Mouse (Mus musculus) left cerebral cortex, adult 18-20 months (tissue): ENCODE results near the gene Olfr370. TPM values are rescaled to one million over a fixed set of nuclear protein-coding genes. Genes with fewer than 3 reads are reported as not detected.

Experiments
- DNase-seq, 2 experiments: peaks; one replicate each; pipeline ENCODE4 v3.0.0; 2021 to 2022; ENCODE audit warnings: low spot score in 2 of 2, mixed read lengths in 1 of 2
- total RNA-seq, 2 experiments: library from RNA; stranded (reverse); gene quantifications; 2 replicates each; pipeline ENCODE4 v1.2.3; 2021

Olfr370 gene
- total RNA-seq, 2 experiments from 2014 or later: not detected

DNA sequence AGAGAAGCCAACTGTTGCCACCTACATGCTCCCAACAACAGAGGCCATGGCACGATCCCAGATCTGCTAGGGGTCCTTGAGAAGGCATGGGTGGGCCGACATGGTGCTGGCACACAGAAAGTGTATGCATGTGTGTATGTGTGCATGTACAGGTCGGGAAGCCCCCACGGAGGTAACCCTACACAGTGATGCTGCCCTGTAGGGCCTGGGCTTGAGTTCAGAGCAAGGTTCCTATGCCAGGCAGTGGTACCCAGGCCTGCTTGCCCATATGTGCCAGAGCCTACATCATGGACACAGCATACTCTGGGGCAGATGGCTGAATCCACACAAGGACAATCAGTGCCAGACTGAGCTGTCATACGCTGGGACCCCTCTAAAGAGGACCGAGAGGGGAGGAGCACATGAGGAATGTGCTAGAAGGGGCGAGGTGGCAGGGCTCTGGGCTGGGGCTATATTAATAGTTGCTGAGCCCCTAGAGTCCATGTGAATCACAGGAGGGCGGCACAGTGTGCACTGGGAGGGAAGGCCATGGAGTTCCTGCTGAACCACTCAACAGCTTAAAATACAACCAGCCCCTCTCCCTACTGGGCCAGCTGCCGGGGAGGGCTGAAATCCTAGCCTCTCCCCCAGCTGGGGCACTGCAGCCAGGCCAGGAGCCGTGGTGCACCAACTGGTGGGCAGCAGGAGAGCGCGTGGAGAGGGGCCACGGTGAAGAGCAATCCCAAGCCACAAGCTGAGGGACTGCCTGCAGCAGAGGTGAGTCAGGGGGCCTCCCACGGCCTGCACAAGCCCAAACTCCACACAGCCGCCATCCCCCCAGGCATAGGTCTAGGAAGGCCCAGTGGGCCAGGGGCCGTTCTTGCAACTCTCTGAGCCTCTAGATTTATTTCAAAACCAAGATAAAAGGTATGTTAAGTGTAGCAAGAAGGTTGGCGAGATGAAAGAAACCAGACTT is 40.3 kb downstream of the Olfr370 start:
- DNase-seq: peak in 1 of 2 experiments; percentile 3

DNA sequence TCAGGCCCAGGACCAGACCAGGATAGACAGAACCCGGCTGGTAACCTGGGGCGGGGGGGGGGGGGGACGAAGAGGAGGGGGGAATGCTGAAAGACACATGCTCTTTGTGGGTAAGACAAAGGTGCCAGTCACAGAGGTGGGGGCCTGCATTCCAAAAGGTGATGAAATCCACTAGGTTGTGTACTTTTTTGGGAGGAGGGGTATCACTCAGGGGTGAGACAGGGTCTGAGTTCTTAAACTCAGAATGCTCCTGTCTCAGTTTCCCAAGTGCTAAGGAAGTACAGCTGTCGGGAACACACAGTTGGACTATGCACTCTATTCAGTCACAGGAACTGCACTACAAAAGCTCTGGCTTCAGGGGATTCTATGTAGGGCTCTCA is 40.9 kb downstream of the Olfr370 start:
- DNase-seq: peak in 1 of 2 experiments; percentile 1

DNA sequence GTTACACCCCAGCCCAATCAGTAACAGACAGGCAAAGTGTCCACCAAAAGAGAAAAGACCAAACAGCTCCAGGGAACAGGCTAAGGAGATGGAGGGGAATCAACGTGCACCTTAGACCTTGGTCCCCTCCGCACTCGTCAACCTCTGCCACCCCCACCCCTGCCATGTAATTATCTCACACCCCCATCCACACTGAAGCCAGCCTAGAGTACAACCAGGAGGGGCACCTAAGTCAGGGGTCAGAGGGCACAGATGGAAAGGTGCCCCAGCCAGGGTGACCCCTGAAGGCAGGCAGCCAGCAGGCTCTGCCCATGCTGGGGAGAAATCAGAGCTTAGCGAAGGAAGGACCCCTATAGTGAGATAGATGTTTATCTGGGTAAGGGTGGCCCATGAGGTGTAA is 41.3 kb downstream of the Olfr370 start:
- peak in 1 of 2 experiments; percentile 1 for DNase-seq

DNA sequence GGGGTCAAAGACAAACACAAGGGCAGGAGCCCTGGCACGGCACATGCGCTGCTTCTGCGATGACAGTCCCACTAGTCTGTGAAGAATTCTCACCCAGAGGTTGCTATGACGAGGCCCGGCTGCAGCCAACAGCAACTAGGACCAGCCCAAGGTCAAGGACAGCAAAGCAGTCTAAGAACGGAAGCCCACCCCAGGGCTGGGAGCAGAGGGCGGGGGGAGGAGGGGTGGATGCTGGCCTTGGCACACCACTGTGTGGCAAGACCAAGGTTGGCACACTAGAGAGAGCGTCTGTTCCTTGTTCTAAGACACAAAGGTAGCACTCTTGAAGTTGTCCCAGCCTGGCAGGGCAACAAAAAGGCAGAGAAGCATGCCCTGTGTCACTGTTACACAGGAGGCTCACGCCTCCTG is 41.8 kb downstream of the Olfr370 start:
- peak in 1 of 2 experiments; percentile 9 for DNase-seq

DNA sequence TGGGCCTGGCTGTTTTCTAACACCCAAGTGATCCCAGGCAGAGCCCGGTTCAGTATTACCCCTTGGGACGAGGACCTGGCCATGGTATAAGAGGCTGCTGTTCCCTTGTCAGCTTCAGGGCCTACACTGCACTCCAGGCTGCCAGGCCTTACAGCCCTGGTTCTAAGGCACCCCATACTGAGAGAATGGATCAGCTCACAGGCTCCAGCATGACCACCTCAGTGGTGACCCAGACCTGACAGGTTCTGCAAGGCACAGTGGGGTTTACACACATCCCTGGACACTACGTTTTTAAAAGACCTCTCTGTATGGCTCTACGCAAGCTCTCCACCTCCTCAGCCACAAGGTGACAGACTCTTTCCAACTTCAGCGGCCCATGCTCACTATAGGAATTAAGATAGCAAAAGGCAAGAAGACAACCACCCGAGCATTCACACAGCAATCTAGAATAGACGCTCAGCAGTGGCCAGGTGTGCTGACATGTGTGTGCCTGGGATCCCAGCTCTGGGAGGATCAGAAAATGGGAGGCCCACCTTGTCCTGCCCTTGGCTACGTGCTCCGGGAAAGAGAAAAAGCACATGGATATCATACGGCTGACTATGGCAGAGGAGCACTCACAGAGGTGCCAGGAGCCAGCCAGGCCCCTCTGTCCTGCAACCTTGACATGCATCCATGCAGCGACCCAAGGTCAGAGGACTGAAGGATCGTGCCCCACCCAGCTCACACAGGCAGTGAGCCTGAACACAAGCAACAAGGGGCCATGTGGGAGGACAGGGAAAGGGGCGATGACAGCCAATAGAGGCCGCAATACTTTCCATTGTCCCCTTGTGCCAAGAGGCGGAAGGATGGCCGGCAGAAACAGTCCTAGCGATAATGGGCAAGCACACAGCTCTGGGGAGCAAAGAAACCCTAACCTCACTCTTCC is 42.8 kb downstream of the Olfr370 start:
- DNase-seq: peak in 1 of 2 experiments; percentile 4

DNA sequence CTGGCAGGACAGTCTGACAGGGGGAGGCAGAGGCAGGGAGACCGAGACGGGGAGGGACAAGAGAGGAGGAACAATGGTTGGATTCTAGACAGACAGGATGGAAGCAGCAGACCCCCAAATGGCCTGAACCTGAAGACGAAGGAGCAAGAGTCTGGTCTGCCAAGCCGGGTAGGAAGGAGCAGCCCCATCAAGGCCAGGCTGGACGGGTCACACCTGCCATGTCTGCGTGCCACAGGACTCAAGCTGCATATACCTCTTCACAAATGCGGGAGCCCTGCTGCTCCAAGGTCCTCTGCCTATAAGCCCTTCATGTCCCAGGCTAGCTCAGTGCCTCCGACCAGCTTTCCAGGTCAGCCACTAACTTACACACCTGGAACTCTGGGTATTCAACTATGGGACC is 44.1 kb downstream of the Olfr370 start:
- no peak for DNase-seq

DNA sequence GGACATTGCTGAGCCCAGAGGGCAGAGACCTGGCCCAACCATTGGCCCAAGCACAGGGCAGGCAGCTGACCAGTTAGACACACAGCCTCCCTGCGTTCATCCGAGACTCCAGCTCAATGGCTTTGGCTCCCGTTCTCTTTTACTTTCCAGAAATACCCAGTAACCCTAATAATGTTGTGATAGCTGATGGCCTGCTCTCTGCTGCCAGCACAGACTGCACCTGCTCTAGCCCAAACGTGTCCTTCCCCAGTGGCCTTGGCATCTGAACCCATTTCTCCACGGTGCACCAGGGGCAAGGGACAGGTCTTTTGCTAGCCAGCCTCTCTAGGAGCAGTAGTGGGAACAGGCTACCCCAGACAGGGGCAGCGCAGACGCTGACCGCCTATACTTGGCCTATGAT is 45.2 kb downstream of the Olfr370 start:
- no peak for DNase-seq

DNA sequence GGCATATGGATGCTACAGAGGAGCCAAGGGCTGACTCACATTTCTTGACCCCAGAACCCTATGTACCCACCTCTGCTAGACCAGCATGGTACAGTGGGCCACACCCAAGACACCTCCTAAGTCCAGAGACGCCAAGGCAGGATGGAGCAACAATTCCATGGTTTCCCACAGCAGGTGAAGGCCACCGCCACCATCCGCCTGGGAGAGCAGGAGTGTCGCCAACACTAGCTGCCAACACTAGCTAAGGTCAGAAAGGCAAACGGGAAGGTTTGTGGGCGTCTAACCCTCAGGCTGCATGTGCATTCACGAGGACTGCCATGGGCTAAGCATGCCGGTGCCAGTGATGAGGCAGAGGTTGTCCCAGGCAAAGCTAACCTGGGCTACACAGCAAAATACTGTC is 46.6 kb downstream of the Olfr370 start:
- DNase-seq: peak in 1 of 2 experiments; percentile 1

DNA sequence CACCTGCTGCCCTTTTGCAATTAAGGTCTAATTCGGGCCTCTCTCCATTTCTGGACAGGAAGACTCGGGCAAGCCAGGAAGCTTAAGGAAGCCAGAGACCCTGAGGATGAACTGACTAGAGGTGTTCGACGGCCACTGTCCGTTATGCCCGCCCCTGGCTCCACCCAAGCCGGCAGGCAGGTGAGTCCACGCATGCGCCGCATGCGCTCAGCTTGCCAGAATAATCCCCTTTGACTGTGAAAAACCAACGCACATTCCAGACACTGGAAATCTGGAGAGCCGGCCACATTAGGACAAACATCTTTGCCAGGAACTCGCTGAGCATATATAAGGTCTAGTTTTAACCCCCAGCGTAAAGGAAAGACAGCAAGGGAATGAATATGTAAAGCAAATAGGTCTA is 47.7 kb downstream of the Olfr370 start:
- DNase-seq: no peak

DNA sequence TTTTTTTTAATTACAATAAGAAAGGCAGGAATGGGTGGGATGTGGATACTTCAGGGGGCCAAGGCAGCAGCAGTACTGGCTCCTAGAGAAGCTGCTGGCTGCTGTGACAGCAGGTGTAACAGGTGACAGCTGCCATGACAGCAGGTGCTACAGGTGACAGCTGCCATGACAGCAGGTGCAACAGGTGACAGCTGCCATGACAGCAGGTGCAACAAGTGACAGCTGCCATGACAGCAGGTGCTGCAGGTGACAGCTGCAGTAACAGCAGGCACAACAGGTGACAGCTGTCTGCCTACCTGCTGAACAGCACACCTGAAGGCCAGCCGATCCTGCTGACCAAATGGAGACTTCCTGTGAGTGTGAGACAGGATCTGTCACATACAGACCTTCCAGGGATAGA is 49.2 kb downstream of the Olfr370 start:
- no peak for DNase-seq

DNA sequence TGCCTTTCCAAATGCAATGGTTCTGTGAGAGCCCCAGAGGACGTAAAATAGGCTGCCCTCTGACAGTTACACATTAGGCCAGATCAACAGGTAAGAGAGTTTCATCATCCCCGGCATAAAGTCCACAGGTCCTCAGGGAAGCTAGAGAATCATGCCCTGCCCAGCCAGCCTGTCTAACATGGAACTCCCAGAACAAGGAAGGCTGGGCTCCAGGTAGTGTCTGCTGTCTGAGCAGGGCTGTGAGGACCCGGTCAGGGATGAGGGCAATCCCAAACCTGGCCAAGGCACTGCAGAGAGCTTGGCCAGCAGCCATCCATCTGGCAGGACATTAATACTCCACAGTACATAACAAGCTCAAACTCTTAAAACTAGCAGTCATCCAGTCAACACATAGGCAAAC is 49.8 kb downstream of the Olfr370 start:
- DNase-seq: no peak

DNA sequence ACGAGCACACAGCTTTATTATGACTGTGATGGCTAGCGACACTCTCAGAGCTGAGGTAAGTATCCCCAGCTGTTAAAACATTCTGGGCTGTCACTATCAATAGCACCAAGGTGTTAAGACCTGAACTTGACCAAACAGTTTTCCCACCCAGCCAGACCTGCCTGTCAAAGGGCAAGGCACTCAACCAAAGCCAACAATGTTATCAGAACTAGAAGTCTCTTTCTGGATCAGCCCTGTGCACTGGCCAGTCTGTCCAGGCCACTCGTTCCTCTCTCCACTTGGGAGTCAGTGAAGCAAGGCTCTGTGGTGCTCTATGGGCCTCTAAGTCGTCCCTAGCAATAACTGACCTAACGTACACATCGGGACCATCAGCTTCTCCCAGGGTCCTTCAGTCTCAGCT is 52.1 kb downstream of the Olfr370 start:
- DNase-seq: no peak

DNA sequence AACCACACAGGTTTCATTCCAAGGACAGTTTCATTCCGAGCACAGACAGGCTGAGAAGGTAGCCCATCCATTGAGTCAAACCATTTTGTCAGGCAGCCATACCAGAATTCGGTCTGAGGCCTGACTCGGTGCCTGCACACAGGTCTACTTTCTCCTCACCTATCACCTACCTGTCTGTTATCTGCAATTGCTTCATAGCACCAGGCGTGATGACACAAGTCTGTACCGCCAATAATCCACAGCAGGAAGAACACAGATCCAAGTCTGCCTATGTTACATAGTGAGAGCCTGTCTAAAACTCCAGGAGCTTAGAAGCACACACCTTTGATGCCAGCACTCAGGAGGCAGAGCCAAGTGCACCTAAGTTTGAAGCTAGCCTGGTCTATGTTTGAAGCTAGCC is 53.3 kb downstream of the Olfr370 start:
- DNase-seq: no peak

DNA sequence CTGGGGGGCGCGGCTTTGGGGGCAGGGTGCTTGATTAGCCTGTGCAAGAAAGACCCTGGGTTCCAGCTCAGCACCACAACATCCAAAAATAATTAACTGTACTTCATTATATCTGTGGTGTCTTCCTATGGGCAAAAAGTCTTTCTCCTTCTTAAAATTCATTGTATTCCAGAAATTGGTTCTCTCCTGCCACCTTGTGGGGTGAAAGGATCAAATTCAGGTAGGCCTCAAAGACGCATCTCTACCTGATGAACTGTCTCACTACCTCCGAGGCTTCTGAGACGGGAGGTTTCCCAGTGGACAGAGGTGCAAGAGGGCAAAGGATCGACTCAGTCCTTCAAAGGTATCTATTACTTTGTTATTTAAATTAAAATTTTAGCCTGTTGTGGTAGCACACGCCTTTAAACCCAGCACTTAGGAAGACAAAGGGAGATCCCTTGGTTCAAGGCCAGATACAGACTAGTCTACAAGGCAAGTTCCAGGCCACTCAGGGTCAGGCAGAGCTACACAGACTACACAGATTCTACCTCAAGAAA is 55.0 kb downstream of the Olfr370 start:
- no peak for DNase-seq

DNA sequence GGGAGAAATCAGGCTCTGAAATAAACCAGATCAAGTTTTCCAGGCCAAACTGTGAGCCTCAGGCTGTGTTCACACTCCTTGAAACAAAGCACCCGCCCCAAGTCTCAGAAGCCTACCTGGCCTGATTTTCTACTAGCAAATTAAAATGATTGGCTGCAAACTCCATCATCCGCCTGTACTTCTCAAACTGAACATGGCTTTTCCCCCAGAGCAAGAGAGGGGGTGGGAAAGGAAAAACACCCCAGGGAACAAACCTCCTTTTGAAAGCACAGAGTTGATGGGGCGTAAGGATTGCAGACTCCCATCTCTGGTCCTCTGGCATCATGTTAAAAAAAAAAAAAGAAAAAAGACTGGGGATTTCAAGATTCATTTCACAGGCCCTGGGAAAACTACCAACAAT is 57.1 kb downstream of the Olfr370 start:
- DNase-seq: no peak

DNA sequence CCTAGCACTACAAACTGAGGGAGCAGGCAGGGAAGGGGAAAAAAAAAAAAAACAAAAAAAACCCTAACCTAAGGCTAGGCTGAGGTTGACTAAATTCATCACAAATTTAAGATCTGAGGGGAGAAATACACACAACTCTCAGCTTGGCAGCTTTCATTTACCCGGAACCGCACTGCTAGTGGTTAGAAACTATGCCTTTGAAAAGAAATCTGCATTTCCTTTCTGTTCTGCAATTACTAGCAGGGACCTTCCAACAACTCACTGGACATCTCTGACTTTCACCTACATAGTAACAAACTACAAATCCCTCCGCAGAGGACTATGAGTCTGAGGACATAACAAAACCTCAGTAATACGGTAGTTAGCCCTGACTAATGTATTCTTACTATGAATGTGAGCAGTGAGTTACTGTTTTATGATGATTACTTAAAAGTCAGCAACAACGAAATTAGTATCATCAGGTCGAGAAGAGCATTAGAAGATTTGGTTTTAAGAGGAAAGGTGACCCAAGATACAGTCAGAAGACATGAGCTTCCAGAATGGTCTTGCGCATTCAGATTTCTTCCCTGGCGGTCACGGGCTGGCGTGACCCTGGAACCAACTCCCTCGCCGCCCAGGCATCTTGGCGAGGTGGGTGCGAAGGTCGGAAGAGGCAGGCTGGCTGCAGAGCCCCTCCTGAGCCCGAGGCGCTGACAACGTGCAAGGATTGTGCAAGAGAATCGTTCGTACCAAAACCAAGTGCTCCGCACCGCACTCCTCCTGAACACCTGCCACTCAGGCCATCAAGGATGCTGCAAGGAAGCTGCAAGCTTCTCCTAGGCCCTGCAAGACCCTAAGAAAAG is 58.0 kb downstream of the Olfr370 start:
- no peak for DNase-seq

DNA sequence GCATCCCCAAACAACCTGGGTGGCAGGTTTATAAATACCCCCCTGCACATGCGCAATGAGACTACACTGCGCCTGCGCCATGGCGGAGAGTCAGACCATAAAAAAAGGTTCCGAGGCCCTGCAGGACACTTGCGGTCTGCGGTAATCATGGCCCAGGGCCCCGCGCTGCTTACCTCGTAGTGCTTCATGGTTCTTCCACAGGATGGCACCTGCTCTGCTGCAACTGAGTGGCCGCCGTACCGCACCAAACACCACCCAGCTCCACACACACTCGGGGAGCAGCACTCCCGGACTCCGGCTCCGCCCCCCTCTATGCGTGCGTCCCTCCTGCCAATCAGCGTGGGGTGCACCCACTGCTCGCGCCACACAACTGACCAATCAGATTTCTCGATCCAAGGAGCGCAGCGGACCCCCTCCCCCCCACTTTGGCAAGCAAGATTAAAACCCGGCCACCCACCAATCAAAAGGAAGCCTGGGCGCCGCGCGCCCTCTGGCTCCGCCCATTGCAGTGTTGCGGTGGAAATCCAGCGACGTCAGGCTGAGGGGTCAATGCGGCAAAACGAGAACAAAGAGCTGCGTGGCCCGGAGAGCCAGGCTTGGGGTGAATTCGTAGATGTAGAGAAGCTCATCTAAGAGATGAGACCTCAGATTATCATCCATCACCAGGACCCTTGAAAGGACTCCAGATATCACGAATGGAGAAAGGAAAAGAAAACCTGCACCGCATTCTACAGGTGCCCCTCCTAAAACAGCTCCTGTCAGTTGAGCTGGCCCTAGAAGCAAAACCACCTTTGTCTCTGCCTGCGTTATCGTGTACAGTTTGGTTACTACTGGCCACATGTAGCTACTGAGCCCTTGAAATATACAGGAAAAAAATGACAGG is 58.8 kb downstream of the Olfr370 start:
- DNase-seq: peak; percentile 96 to 98
